In genomic region chr12:31129548-31129947, GRCm38 (mm10) we compare ENCODE assay signal across 16 mouse cellular contexts. TPM values are rescaled to one million over a fixed set of nuclear protein-coding genes. Genes with fewer than 3 reads are reported as not detected.
"Had no signal": no experiment of that assay in that cellular context is flagged by ENCODE, and none has a peak within 500 bp of the region (broad histone marks: within the 10 kb centered on the region; RNA-seq: fewer than 3 reads in every experiment).

No protein-coding gene starts in this region.

- H3K36me3 ChIP-seq: lung, embryonic 15.5 days; midbrain, embryonic 13.5 days; midbrain, embryonic 15.5 days; neural tube, embryonic 12.5 days; stomach, embryonic 15.5 days had no signal

- H3K4me1 ChIP-seq: megakaryocyte, embryonic 14.5 days; midbrain, embryonic 13.5 days; midbrain, embryonic 15.5 days; neural tube, embryonic 12.5 days; stomach, embryonic 15.5 days had no signal

- DNase-seq: lung, adult 2 months; lung, postnatal 14 days; lung, postnatal 36 days; right cerebral cortex, postnatal 14 days; thymus, adult 2 months; thymus, postnatal 25 days; thymus, postnatal 4 days had no signal

- H3K27me3 ChIP-seq: megakaryocyte, embryonic 14.5 days; midbrain, embryonic 13.5 days; midbrain, embryonic 15.5 days; neural tube, embryonic 12.5 days; stomach, embryonic 15.5 days had no signal

- H3K4me3 ChIP-seq: lung, embryonic 15.5 days; megakaryocyte, embryonic 14.5 days; midbrain, embryonic 13.5 days; midbrain, embryonic 15.5 days; neural tube, embryonic 12.5 days; stomach, embryonic 15.5 days had no signal

- H3K27ac ChIP-seq: macrophage; midbrain, embryonic 13.5 days; midbrain, embryonic 15.5 days; neural tube, embryonic 12.5 days; stomach, embryonic 15.5 days; stomach, postnatal 0 days had no signal

RNA-seq across cellular contexts. Expression of gene Fam110c, which starts 55.9 kb away (rescaled TPM):
- polyA plus RNA-seq: midbrain, embryonic 13.5 days; neural tube, embryonic 12.5 days; neural tube, embryonic 14.5 days had no signal
